Mouse (Mus musculus) midbrain, embryonic 15.5 days (tissue): ENCODE results near the gene Cpne6. TPM values are rescaled to one million over a fixed set of nuclear protein-coding genes. Genes with fewer than 3 reads are reported as not detected.

Source experiments
- ATAC-seq: fragments of 200-750 bp; cut with Nextera tagmentation; replicated peaks from 2 replicates; pipeline ENCODE4 v1.8.0; 2017; ENCODE audit warnings: moderate TSS enrichment
- H3K27ac ChIP-seq: fragments of 300-500 bp; sonication (generic); 2 replicates; pipeline ENCODE4 v1.5.1; 2015; ENCODE audit warnings: mild to moderate bottlenecking, inconsistent platforms
- H3K27me3 ChIP-seq: fragments of 300-500 bp; sonication (generic); replicated peaks from 2 replicates; pipeline ENCODE4 v1.6.1; 2015; ENCODE audit warnings: inconsistent platforms
- H3K36me3 ChIP-seq: fragments of 300-500 bp; sonication (generic); replicated peaks from 2 replicates; pipeline ENCODE4 v1.6.1; 2015; ENCODE audit warnings: inconsistent platforms
- H3K4me1 ChIP-seq: fragments of 300-500 bp; sonication (generic); 2 replicates; pipeline ENCODE4 v1.6.1; 2015; ENCODE audit warnings: inconsistent platforms
- H3K4me2 ChIP-seq: fragments of 300-500 bp; sonication (generic); 2 replicates; pipeline ENCODE4 v1.6.1; 2015; ENCODE audit warnings: inconsistent platforms, mild to moderate bottlenecking, moderate library complexity
- H3K4me3 ChIP-seq: fragments of 300-500 bp; sonication (generic); 2 replicates; pipeline ENCODE4 v1.5.1; 2015; ENCODE audit warnings: mild to moderate bottlenecking, inconsistent platforms
- H3K9ac ChIP-seq: fragments of 300-500 bp; sonication (generic); 2 replicates; pipeline ENCODE4 v1.6.1; 2015; ENCODE audit warnings: mild to moderate bottlenecking, inconsistent platforms
- H3K9me3 ChIP-seq: fragments of 300-500 bp; sonication (generic); 2 replicates; pipeline ENCODE4 v1.6.1; 2016; ENCODE audit warnings: inconsistent platforms
- WGBS: fragments of 180-500 bp; shearing (Covaris S2); methylation state at CpG from one replicate; pipeline ENCODE4 v1.1.7; 2015; ENCODE audit warnings: mixed read lengths; 5-methylcytosine and 5-hydroxymethylcytosine counted together
- polyA plus RNA-seq: library from polyadenylated mRNA; unstranded; fragments of >200 nt; fragmentation: Nextera tagmentation; extraction: Ambion mirVana; gene quantifications from 2 replicates; pipeline ENCODE4 v1.2.1, GENCODE M21; 2015

The Cpne6 gene
- 1.9 and 2.1 TPM in 2 replicates for polyA plus RNA-seq

- Histone ChIP-seq H3K4me1 (peaks cover 12% of the 10 kb centered on the region; the same call in 1 of the 2 replicates), H3K9me3 (no peaks in the 10 kb centered on the region), H3K27ac (no peak within 1 kb of the TSS), H3K4me3 (no peak within 1 kb of the TSS), H3K36me3 (no peaks in the 10 kb centered on the region), H3K9ac (no peak within 1 kb of the TSS), H3K4me2 (no peak within 1 kb of the TSS), H3K27me3 (no peaks in the 10 kb centered on the region)
- peak; percentile 28; the same call in 1 of the 2 replicates for ATAC-seq
- WGBS: 72% methylated on average over 21 of the region's 22 CpGs
Measured at GRCm38 (mm10) chr14:55510125-55510731, at the start of gene Cpne6. Gene Cpne6 (plus strand): TSS chr14:55510445.

GRCm38 (mm10) chr14:55461757-55462156 is 48.5 kb upstream of the Cpne6 start:
- no peak overlapping the region for H3K4me3 ChIP-seq
- no peaks in the 10 kb centered on the region for H3K4me1 ChIP-seq
- H3K36me3 ChIP-seq: no peaks in the 10 kb centered on the region
- H3K27me3 ChIP-seq: no peaks in the 10 kb centered on the region
- H3K9me3 ChIP-seq: no peaks in the 10 kb centered on the region
- no peak overlapping the region for H3K27ac ChIP-seq
- no peak overlapping the region for H3K9ac ChIP-seq
- WGBS: 71% methylated on average over 4 of the region's 4 CpGs
- no peak overlapping the region for H3K4me2 ChIP-seq
- ATAC-seq: no peak

- WGBS: 85% methylated on average over 4 of the region's 4 CpGs
Measured at GRCm38 (mm10) chr14:55466481-55466880, 43.8 kb upstream of the Cpne6 start.

DNA sequence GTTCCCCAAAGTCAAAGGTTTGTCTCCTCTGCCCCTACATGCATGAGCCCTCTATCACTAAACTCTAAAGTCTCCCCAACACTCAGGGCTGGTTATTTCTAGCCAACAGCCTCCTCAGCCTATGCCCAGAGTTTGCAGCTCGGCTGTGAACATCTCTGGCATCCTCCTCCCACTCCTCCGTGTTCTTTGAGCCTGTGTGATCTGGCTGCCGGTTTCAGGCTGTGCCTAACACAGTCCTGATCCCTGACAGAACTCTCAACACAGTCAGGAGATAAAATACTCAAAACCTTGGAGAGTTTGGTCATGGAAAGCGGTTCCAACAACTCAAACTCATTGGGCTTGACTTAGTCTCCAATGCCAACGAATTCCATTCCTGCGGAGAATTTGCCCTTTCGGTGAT is 43.1 kb upstream of the Cpne6 start:
- H3K27me3 ChIP-seq: no peaks in the 10 kb centered on the region
- no peak overlapping the region for H3K27ac ChIP-seq
- no peak overlapping the region for H3K4me2 ChIP-seq
- WGBS: 80% methylated on average over 7 of the region's 7 CpGs
- H3K9ac ChIP-seq: no peak overlapping the region
- H3K4me1 ChIP-seq: no peaks in the 10 kb centered on the region
- no peak overlapping the region for H3K4me3 ChIP-seq
- H3K36me3 ChIP-seq: no peaks in the 10 kb centered on the region
- H3K9me3 ChIP-seq: no peaks in the 10 kb centered on the region
- no peak for ATAC-seq

More at GRCm38 (mm10) chr14:55466481-55466880, 43.8 kb upstream of the Cpne6 start:
- Histone ChIP-seq H3K4me2 (no peak overlapping the region), H3K9ac (no peak overlapping the region), H3K9me3 (no peaks in the 10 kb centered on the region), H3K4me1 (no peaks in the 10 kb centered on the region), H3K36me3 (no peaks in the 10 kb centered on the region), H3K4me3 (no peak overlapping the region), H3K27me3 (no peaks in the 10 kb centered on the region), H3K27ac (no peak overlapping the region)
- no peak for ATAC-seq

DNA sequence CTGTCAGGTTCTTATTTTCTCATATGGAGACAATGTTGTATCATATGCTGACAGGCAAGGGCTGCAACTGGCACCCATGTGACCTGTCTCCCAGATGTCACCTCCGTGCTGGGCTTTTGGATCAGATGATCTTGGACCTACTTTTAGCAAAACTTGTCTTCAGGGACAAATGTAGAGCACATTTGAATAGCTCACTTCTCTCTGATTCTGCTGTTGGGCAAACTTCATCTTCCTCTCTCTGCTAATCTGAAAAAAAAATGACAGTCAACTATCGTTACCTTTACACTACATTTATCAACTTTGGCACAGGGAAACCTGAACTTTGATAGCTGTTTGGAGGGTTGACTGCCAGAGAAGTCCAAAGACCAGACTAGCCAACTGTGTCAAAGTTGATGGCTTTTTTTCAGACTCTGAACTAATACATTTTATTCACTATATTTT is 41.9 kb upstream of the Cpne6 start:
- WGBS: 86% methylated on average over 2 of the region's 2 CpGs
- Histone ChIP-seq H3K9me3 (no peaks in the 10 kb centered on the region), H3K4me3 (no peak overlapping the region), H3K27ac (no peak overlapping the region), H3K27me3 (no peaks in the 10 kb centered on the region), H3K36me3 (no peaks in the 10 kb centered on the region), H3K9ac (no peak overlapping the region), H3K4me1 (no peaks in the 10 kb centered on the region), H3K4me2 (no peak overlapping the region)
- ATAC-seq: no peak

GRCm38 (mm10) chr14:55469041-55469440 is 41.2 kb upstream of the Cpne6 start:
- WGBS: 92% methylated on average over 2 of the region's 2 CpGs
- H3K27ac ChIP-seq: no peak overlapping the region
- no peak overlapping the region for H3K4me3 ChIP-seq
- no peak overlapping the region for H3K4me2 ChIP-seq
- H3K9me3 ChIP-seq: no peaks in the 10 kb centered on the region
- no peaks in the 10 kb centered on the region for H3K36me3 ChIP-seq
- H3K9ac ChIP-seq: no peak overlapping the region
- H3K27me3 ChIP-seq: no peaks in the 10 kb centered on the region
- ATAC-seq: no peak
- no peaks in the 10 kb centered on the region for H3K4me1 ChIP-seq

- ATAC-seq: no peak
- no peak overlapping the region for H3K9ac ChIP-seq
- no peak overlapping the region for H3K27ac ChIP-seq
- H3K36me3 ChIP-seq: no peaks in the 10 kb centered on the region
- no peak overlapping the region for H3K4me2 ChIP-seq
- 89% methylated on average over 6 of the region's 6 CpGs for WGBS
- no peaks in the 10 kb centered on the region for H3K27me3 ChIP-seq
- H3K4me3 ChIP-seq: no peak overlapping the region
- H3K9me3 ChIP-seq: no peaks in the 10 kb centered on the region
- H3K4me1 ChIP-seq: no peaks in the 10 kb centered on the region
Measured at GRCm38 (mm10) chr14:55469821-55470220, 40.4 kb upstream of the Cpne6 start.

DNA sequence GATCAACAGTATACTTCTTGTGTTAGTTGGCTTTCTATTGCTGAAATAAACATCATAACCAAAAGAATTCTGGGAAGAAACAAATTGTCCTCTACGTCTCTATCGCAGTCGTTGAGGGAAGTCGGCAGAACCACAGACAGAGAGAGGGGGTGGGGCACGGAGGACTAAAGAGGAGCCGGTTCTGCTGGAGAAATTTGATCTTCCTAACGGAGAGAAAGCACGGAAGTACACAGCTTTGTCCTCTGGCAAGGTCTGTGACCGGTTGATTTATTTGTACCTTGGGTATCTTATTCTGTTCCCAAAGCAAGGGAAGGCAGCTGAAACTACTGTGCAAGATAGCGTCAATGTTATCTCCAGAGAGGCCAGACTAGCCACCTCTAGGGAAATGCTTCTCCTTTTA is 39.4 kb upstream of the Cpne6 start:
- Histone ChIP-seq H3K9me3 (no peaks in the 10 kb centered on the region), H3K27ac (no peak overlapping the region), H3K36me3 (no peaks in the 10 kb centered on the region), H3K9ac (no peak overlapping the region), H3K4me3 (no peak overlapping the region), H3K27me3 (no peaks in the 10 kb centered on the region), H3K4me1 (no peaks in the 10 kb centered on the region), H3K4me2 (no peak overlapping the region)
- 18% methylated on average over 10 of the region's 10 CpGs for WGBS
- no peak for ATAC-seq

DNA sequence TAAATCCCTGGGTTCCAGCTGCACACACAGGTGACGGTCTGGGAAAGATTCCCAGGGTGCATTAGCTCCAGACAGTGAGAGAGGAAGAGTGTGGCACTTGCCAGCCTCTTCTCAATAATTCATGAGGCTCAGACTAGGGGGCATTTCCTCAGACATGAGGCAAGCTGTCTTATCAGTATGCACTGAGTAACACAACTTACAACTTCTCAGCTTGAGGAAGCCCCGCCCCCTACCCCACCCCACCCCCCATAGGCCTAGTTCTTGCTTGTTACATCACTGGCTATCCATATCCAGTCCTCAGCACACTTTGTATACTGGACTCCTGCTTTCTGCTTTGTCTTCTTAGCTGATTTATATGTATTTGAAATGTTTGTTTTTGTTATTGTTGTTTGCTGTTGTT is 34.6 kb upstream of the Cpne6 start:
- no peak for ATAC-seq
- no peaks in the 10 kb centered on the region for H3K27me3 ChIP-seq
- no peaks in the 10 kb centered on the region for H3K9me3 ChIP-seq
- H3K4me3 ChIP-seq: no peak overlapping the region
- no peak overlapping the region for H3K4me2 ChIP-seq
- 47% methylated on average over 2 of the region's 2 CpGs for WGBS
- H3K36me3 ChIP-seq: no peaks in the 10 kb centered on the region
- no peak overlapping the region for H3K27ac ChIP-seq
- H3K9ac ChIP-seq: no peak overlapping the region
- no peaks in the 10 kb centered on the region for H3K4me1 ChIP-seq

DNA sequence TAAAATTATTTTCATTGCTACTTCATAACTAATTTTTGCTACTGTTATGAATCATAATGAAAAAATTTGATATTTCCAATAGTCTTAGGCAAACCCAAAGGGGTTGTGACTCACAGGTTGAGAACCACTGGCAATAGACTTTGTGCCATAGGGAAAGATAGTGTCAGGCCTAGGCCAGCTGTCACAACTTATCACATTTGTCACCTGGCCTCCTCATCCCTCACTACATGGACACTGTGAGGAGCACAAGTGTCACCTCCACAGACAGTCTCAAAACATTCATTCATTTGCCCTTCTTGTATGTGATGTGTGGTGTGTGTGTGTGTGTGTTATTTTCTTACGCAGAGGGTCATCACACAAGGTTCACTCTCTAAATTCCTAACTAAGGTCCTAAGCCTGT is 32.8 kb upstream of the Cpne6 start:
- WGBS: 100% methylated on average over 1 of the region's 1 CpGs
- Histone ChIP-seq H3K4me2 (no peak overlapping the region), H3K27ac (no peak overlapping the region), H3K4me1 (no peaks in the 10 kb centered on the region), H3K36me3 (no peaks in the 10 kb centered on the region), H3K27me3 (no peaks in the 10 kb centered on the region), H3K9me3 (no peaks in the 10 kb centered on the region), H3K9ac (no peak overlapping the region), H3K4me3 (no peak overlapping the region)
- ATAC-seq: no peak

DNA sequence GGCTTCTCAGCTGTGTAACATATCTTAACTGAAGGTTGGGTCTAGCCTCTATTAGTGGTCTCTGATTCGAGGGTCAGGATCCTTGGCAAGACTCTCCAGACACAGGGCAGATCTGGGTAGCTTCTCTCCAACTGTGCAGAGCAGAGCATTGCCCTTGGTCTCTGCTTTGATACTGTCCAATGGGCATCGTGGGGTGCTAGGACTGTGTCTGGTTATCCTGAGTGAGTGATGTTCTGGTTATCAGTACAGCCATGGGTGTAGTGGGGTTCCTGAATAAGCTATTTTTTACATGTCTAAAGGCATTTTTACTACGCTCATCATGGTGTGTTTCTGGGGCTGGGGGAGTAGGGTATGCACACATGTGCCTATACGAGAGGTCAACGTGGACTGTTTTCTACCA is 32.4 kb upstream of the Cpne6 start:
- no peaks in the 10 kb centered on the region for H3K4me1 ChIP-seq
- no peak overlapping the region for H3K4me2 ChIP-seq
- no peak overlapping the region for H3K27ac ChIP-seq
- H3K9me3 ChIP-seq: no peaks in the 10 kb centered on the region
- no peak for ATAC-seq
- WGBS: 91% methylated on average over 5 of the region's 5 CpGs
- H3K36me3 ChIP-seq: no peaks in the 10 kb centered on the region
- no peaks in the 10 kb centered on the region for H3K27me3 ChIP-seq
- H3K9ac ChIP-seq: no peak overlapping the region
- H3K4me3 ChIP-seq: no peak overlapping the region

- Histone ChIP-seq H3K36me3 (no peaks in the 10 kb centered on the region), H3K9me3 (no peaks in the 10 kb centered on the region), H3K27ac (no peak within 1 kb of the TSS), H3K9ac (peak within 1 kb of the TSS; percentile 25), H3K4me3 (peak within 1 kb of the TSS; percentile 40), H3K27me3 (no peaks in the 10 kb centered on the region), H3K4me2 (peak within 1 kb of the TSS; percentile 54), H3K4me1 (no peaks in the 10 kb centered on the region)
- WGBS: 1% methylated on average over 38 of the region's 38 CpGs
- ATAC-seq: peak; percentile 90
Measured at GRCm38 (mm10) chr14:55478651-55479599, 31.3 kb upstream of the Cpne6 start, which contains the start of gene Dhrs4. Gene Dhrs4 (plus strand): TSS chr14:55478758.
